Mouse (Mus musculus) ZHBTc4 (cell line): ENCODE measurements around the gene Efnb2.

ENCODE experiments used
- DNase-seq: peaks from one replicate; pipeline ENCODE4 v3.0.0-alpha.2; 2011; ENCODE audit warnings: low read depth, low spot score

Gene Efnb2

DNA sequence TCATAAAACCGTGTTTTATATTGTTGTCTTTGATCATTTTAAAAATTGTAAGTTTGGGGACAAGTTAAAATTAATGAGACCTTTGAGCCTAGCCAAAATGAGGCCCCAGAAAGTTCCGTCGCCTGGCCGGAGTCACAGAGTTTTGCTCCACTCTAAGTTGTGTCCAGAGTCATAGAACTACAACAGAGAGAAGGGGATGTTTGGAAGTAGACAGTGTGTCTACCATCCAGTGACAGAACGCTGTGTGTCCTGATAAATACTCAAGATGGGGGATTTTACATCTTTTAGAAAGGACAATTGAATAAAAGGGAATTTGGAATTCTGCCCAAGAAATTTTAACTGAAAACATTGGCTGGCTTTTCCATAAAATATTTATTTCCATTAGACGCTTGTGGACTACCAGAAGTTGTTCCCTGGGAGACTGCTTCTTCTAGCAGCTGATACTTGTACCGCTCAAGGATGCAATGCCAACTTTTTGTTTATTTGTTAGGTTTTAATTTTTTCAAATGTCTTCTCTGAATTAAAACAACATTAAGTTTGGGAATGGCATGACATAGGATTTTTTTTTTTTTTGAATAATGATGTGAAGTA, 89.3 kb downstream of the Efnb2 start:
- DNase-seq: no peak

DNA sequence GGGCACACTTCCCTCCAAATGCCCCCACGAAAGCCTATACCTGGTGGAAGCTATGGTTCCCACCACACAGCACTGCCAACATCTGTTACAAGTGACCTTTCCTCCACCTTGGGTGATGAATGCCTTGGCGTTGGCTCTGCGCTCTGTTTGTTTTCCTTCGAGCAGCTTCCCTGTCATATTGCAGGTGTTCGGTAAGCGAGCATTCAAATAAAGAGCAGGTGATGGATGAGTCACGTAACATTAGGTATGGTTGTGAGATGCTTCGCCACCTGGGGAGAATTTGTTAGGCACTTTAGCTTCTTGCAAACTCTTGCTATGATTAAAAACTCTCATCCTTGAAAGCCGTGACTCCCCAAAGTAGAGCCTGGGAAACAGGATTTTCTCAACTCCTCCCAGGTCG, 91.8 kb downstream of the Efnb2 start:
- DNase-seq: no peak

- DNase-seq: no peak
Measured at GRCm38 (mm10) chr8:8568215-8568773, 92.7 kb downstream of the Efnb2 start.
